Mouse (Mus musculus) lung, postnatal 36 days (tissue): ENCODE results near the gene Dcst2.

Source experiments
- DNase-seq: peaks from one replicate; pipeline ENCODE4 v3.0.0; 2022; ENCODE audit warnings: mixed read lengths

Gene Dcst2

DNA sequence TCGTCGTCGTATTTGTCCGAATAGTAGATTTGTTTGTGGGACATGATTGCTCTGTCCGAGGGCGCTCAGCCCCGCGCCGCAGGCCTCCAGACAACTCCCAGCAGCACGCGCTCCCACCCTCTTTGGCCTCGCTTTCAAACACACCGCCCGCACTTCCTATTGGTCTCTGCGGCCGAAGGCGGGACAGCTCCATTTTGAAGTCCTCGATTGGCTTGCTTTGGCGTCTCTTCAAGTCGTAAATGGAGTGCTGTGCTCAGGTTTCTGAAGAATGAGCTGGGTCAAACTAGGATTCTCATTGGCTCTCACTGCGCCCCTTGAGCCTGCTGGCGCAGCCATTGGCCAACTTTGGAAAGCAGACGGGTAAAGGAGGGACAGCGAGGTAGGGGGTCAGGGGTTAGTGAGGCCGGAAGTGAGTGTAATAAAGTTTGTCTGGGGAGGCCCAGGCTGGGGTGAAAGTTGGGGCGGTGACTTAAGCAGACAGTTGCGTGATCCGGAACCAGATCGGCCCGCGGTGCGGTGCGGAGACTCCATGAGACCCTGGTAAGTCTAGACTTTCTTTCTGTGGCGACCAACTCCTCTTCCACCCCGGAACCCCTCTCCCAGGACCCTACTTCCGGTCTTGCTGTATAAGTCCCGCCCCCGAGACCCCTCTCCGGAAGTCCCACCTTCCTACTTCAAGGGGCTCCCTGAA, 56.5 kb downstream of the Dcst2 start, which contains the start of the genes Cks1b and Shc1:
Gene Cks1b, minus strand, starts transcription at position 214 of the 691 bp plus-strand sequence.
Gene Shc1, plus strand, starts transcription at position 274 of the 691 bp plus-strand sequence.
- DNase-seq = peak; percentile 99

DNA sequence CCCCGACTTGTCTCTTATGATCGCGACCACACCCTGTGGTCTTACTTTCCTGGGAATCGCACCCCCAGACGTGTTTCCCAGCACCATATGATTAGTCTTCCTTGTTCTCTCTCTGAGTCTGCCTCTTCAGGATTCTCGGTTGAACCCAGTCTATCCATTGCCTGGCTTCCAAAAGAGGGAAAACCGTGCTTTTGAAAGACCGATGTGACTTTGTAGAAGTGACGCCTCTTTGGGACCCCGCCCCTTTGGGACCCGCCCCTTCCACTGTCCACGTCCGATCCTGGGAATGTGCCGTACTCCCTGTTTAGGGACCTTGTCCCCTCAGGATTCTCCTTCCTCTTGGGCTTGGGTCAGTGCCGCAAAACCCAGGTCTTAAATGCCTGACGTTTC, 57.1 kb downstream of the Dcst2 start:
- peak; percentile 92 for DNase-seq

DNA sequence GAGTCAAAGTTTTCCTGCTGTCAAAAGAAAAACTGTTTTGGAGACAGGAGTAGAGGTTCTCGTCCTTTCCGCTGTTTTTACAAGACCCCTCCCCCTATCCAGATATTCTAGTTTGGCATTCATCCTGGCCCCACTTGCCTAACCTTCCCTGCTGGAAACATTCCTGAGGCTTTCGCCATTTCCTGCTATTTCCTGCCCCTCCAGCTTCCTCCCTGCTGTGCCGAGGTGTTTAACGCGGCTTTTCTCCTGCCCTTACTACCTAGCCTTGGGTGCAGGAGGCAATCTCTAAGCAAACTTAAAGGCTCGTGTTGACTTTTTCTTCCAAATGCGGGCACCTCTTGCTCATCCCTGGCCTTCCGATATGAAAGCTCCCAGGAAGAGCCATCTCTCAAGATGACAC, 57.8 kb downstream of the Dcst2 start:
- DNase-seq = peak; percentile 85

DNA sequence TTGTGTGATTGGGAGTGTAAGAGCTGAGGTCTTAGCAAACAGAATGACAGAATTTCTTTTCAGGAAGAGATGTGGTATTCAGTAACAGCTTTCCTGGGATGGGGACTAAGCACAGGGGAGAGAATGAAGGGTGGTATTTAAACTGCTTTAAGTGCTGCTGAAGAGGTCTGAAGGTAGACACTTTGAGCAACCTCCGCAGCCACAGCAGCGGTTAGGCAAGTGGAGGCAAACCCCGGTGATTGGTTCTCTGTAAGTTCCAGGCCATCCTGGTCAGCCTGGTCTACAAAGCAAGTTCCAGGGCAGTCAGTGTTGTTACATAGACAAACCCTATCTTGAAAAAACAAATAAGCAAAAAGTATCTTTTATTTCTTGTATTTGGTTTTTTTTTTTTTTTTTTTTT, 58.2 kb downstream of the Dcst2 start:
- peak; percentile 41 for DNase-seq

DNA sequence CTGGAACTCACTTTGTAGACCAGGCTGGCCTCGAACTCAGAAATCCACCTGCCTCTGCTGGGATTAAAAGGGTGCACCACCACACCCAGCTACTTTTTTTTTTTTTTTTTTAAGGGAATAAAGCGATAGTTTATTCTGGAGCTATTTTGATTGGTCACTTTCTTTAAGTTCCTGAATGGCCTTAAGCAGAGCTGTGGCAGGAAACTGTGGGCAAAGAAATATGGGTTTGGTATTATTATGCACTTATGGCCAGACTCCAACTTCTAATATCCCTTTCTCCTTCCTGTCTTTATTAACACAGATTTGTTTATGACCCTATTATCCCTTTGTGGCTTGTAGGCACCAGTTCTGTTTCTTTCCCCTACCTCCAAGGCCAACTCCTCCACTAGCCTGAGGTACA, 58.6 kb downstream of the Dcst2 start:
- DNase-seq = no peak

DNA sequence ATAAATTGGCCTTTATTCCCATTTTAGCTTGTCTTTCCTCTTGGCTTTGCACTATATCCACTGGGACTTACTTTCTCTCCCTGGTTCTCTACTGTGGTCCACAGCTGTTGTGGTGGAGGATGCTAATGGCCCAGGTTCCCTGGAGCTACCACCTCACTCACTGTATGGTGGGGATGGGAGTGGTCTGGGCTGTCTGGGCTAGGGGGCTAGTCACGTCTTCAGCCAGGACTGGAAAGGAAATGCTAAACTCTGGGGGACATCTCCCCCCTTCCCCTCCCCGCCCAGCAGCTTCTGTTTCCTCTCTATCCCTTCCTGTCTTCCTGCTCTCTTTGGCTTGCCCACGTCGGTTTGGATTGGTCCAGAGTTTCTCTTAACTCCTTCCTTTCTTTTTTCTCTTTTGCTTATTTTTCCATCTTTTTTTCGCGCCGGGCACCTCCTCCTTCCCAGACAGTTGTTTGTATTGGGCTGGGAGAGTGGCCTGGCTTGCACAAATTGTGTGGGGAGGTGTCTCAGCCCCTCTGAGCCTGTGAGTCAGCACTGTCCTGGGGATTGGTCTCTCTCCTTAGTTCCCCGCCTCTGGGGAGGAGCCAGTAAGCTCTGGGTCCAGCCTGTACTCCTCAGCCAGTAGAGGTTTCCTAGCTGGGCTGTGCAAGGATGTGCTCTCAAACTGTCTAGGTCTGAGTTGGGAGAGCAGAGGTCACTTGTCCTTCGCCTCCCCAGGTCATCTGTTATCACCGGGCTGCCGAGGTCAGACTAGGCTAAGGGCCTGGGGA, 59.4 kb downstream of the Dcst2 start:
- peak; percentile 93 for DNase-seq

DNA sequence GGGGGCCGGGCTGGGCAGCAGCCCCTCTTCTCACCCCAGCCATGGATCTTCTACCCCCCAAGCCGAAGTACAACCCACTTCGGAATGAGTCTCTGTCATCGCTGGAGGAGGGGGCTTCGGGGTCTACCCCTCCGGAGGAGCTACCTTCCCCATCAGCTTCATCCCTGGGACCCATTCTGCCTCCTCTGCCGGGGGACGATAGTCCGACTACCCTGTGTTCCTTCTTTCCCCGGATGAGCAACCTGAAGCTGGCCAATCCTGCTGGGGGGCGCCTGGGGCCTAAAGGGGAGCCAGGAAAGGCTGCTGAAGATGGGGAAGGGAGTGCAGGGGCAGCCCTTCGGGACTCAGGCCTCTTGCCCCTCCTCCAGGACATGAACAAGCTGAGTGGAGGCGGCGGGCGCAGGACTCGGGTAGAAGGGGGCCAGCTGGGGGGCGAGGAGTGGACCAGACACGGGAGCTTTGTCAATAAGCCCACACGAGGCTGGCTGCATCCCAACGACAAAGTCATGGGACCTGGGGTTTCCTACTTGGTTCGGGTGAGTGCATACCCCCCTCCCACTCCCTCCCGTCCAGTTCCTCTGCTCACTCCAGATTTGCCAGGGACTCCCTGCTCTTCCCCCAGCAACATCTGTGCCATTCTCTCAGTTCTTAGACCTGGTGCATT, 60.2 kb downstream of the Dcst2 start:
- peak; percentile 38 for DNase-seq

DNA sequence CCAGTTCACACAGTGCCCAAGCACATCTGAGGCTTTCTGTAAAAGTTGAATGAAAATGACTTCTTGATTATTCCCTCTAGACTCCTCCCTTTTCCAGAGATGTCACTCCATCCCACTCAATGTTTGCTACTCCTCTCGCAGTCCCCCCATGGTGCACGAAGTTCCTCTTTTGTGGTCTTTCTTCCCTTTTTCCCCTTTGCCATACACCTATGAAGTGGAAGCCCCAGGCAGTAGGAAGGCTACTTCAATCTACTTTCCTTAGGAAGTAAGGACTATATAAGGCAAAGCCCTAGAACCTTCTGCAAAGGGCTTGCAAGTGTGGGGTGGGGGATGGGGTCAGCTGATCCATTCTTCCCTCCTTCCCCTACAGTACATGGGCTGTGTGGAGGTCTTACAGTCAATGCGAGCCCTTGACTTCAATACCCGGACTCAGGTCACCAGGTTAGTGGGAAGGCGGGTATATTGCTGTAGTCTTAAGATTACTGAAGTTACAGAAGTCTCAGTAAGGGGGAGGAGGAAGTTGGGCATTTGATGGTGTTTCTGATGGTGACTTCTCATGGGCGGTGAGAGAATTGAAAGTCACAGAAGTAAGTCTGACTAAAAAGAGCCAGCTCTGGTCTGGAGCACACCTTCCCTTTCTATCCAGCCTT, 60.9 kb downstream of the Dcst2 start:
- peak; percentile 29 for DNase-seq

DNA sequence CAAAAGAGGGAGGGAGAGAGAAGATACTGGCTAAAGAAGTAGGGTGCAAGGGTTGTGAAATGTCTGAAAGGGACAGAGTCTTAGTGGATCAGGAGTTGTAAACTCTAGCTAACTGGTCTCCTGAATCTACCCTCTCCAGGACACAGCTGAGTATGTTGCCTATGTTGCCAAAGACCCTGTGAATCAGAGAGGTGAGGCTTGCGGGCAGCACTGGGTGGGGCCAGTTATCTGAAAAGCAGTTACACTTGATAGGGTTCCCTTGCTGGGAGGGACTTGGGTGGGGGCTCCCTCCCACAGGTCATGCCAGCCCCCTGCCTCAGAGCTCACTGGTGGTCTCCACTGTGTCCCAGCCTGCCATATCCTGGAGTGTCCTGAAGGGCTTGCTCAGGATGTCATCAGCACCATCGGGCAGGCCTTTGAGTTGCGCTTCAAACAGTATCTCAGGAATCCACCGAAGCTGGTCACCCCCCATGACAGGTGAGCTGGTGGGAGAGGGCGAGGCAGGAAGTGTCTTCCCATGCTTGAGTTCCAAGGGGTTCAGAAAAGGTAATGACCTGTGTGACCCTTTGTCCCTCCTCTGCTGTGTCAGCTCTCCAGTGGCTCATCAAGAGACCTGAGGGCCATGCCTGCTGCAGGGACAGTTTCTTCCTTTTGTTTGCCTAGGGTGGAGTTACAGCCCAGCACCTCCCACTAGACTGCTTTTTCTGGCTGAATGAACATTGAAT, 62.8 kb downstream of the Dcst2 start:
- no peak for DNase-seq

DNA sequence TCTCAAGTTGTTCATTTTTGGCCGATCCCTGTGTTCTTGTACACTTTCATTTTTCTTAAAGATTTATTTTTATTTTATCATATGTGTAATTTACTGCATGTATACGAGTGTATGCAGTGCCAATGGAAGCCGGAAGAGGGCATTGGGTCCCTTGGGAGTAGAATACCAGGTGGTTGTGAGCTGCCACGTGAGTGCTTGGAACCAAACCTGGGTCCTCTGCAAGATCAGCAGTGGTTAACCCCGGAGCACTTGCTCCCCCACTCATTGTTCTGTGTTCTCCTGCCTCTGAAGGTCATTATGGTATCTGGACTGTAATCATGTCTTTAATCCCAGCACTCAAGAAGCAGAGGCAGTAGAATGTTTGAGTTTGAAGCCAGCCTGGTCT, 63.4 kb downstream of the Dcst2 start:
- no peak for DNase-seq

DNA sequence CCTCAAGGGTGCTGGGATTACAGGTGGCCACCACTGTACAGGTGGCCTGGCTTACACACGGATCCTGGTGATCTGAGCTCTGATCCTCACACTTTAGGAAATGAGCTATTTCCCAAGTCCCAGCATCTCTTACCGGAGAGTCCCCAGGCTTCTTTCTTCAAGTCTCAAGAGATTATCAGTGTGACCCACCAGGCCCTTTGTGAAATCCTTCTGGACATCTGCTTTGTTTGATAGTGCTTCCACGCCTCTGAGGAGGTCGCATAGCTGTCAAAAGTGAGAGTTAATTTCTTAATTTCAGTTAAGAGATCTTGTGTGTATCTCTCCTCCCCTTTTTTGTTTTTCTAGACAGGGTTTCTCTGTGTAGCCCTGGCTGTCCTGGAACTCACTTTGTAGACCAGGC, 64.1 kb downstream of the Dcst2 start:
- no peak for DNase-seq
